Mouse (Mus musculus) MEL (cell line): ENCODE data around the gene Pelp1. TPM values are rescaled to one million over a fixed set of nuclear protein-coding genes. Genes with fewer than 3 reads are reported as not detected.
"Not testable (repeated sequence)": the region's sequence is repeated elsewhere in the genome, so short reads cannot be mapped to it uniquely, and the experiment has no call there.

ENCODE experiments used
- DNase-seq: peaks from one replicate; pipeline ENCODE4 v3.0.0; 2011; ENCODE audit warnings: low read depth, low spot score
- H3K27ac ChIP-seq: 2 replicates; pipeline ENCODE4 v1.5.1; 2012; ENCODE audit warnings: low read depth, mild to moderate bottlenecking, control low read depth, low read length, moderate library complexity; ENCODE audit not compliant: control insufficient read depth
- H3K27me3 ChIP-seq, 2 experiments: fragments of 150-350 bp in 1 of 2; sonication (generic) in 1 of 2; 2 replicates each; pipeline ENCODE4 v1.6.1; 2012; ENCODE audit warnings: low read length in 2 of 2, mild to moderate bottlenecking in 2 of 2, improper control_type of control experiment in 1 of 2, moderate library complexity in 1 of 2; ENCODE audit not compliant: insufficient read depth in 2 of 2, control insufficient read depth in 1 of 2
- H3K36me3 ChIP-seq, 2 experiments: 2 replicates each; pipeline ENCODE4 v1.6.1; 2012 to 2014; ENCODE audit warnings: low read length in 2 of 2, improper control_type of control experiment in 1 of 2, inconsistent platforms in 1 of 2, mild to moderate bottlenecking in 1 of 2; ENCODE audit not compliant: insufficient read depth in 2 of 2, control insufficient read depth in 1 of 2
- H3K4me1 ChIP-seq, 2 experiments: fragments of 150-350 bp in 1 of 2; sonication (generic) in 1 of 2; 2 replicates each; pipeline ENCODE4 v1.6.1; 2012; ENCODE audit warnings: low read length in 2 of 2, improper control_type of control experiment in 1 of 2, mild to moderate bottlenecking in 1 of 2; ENCODE audit not compliant: insufficient read depth in 2 of 2, control insufficient read depth in 1 of 2
- H3K4me3 ChIP-seq, 2 experiments: fragments of 150-350 bp in 1 of 2; sonication (generic) in 1 of 2; 2 replicates each; pipeline ENCODE4 v1.5.1; 2012; ENCODE audit warnings: low read depth in 2 of 2, low read length in 2 of 2, mild to moderate bottlenecking in 2 of 2, moderate library complexity in 2 of 2, control low read depth in 1 of 2, improper control_type of control experiment in 1 of 2; ENCODE audit not compliant: control insufficient read depth in 1 of 2, insufficient read depth in 1 of 2
- H3K79me2 ChIP-seq: 2 replicates; pipeline ENCODE4 v1.6.1; 2012; ENCODE audit warnings: mild to moderate bottlenecking, low read length, moderate library complexity; ENCODE audit not compliant: control insufficient read depth, poor library complexity, insufficient read depth
- H3K9ac ChIP-seq: 2 replicates; pipeline ENCODE4 v1.6.1; 2012; ENCODE audit warnings: low read depth, mild to moderate bottlenecking, control low read depth, low read length, moderate library complexity; ENCODE audit not compliant: control insufficient read depth, poor library complexity, severe bottlenecking
- H3K9me3 ChIP-seq: fragments of 150-350 bp; sonication (generic); replicated peaks from 2 replicates; pipeline ENCODE4 v1.6.1; 2012; ENCODE audit warnings: mild to moderate bottlenecking, low read length, improper control_type of control experiment, moderate library complexity; ENCODE audit not compliant: insufficient read depth
- ETS1 ChIP-seq: IDR thresholded peaks from 2 replicates; pipeline ENCODE4 v1.6.1; 2012; ENCODE audit warnings: low read depth, mild to moderate bottlenecking, inconsistent platforms, low read length, improper control_type of control experiment, moderate library complexity
- GABPA ChIP-seq: IDR thresholded peaks from 2 replicates; pipeline ENCODE4 v1.6.1; 2012; ENCODE audit warnings: low read depth, mild to moderate bottlenecking, inconsistent platforms, low read length, improper control_type of control experiment, moderate library complexity
- GATA1 ChIP-seq: IDR thresholded peaks from 2 replicates; pipeline ENCODE4 v1.6.1; 2011; ENCODE audit warnings: low read depth, low read length, improper control_type of control experiment
- HCFC1 ChIP-seq: IDR thresholded peaks from 2 replicates; pipeline ENCODE4 v1.6.1; 2012; ENCODE audit warnings: low read depth, mild to moderate bottlenecking, inconsistent platforms, low read length, improper control_type of control experiment, moderate library complexity
- MAFK ChIP-seq: IDR thresholded peaks from 2 replicates; pipeline ENCODE4 v1.6.1; 2011; ENCODE audit warnings: low read depth, mild to moderate bottlenecking, low read length, improper control_type of control experiment, borderline replicate concordance
- MAX ChIP-seq: IDR thresholded peaks from 2 replicates; pipeline ENCODE4 v1.6.1; 2011; ENCODE audit warnings: low read length, improper control_type of control experiment
- MEF2A ChIP-seq: IDR thresholded peaks from 2 replicates; pipeline ENCODE4 v1.6.1; 2014; ENCODE audit warnings: low read depth, mild to moderate bottlenecking, inconsistent platforms, low read length, improper control_type of control experiment; ENCODE audit not compliant: poor library complexity, insufficient replicate concordance, severe bottlenecking; ENCODE audit errors: extremely low read depth
- POLR2A ChIP-seq, 2 experiments: IDR thresholded peaks; 2 replicates each; pipeline ENCODE4 v1.6.1; 2011 to 2012; ENCODE audit warnings: low read length in 2 of 2, mild to moderate bottlenecking in 2 of 2, control low read depth in 1 of 2, improper control_type of control experiment in 1 of 2, low read depth in 1 of 2, moderate library complexity in 1 of 2; ENCODE audit not compliant: control insufficient read depth in 1 of 2, insufficient read depth in 1 of 2, poor library complexity in 1 of 2
- RAD21 ChIP-seq: IDR thresholded peaks from 2 replicates; pipeline ENCODE4 v1.6.1; 2011; ENCODE audit warnings: mild to moderate bottlenecking, low read depth, low read length, improper control_type of control experiment
- RCOR1 ChIP-seq: IDR thresholded peaks from 2 replicates; pipeline ENCODE4 v1.6.1; 2012; ENCODE audit warnings: low read depth, mild to moderate bottlenecking, inconsistent platforms, low read length, improper control_type of control experiment
- TAL1 ChIP-seq: IDR thresholded peaks from 2 replicates; pipeline ENCODE4 v1.6.1; 2012; ENCODE audit warnings: mild to moderate bottlenecking, inconsistent platforms, low read length, moderate library complexity, mixed read lengths
- USF1 ChIP-seq: IDR thresholded peaks from 2 replicates; pipeline ENCODE4 v1.6.1; 2014; ENCODE audit warnings: low read depth, mild to moderate bottlenecking, inconsistent platforms, low read length, improper control_type of control experiment, moderate library complexity
- ZNF384 ChIP-seq: IDR thresholded peaks from 2 replicates; pipeline ENCODE4 v1.6.1; 2012; ENCODE audit warnings: low read depth, mild to moderate bottlenecking, inconsistent platforms, low read length, improper control_type of control experiment
- polyA plus RNA-seq, 2 experiments: library from polyadenylated mRNA; stranded (reverse) in 1 of 2; unstranded in 1 of 2; fragments of >175 nt in 1 of 2; fragments of >200 nt in 1 of 2; gene quantifications; 2 replicates each; pipeline versions ENCODE4 v1.2.1 to v1.2.4; 2012; ENCODE audit warnings: low replicate concordance in 2 of 2, low read depth in 1 of 2; ENCODE audit not compliant: insufficient read length in 2 of 2, insufficient read depth in 1 of 2, missing spikeins in 1 of 2
- total RNA-seq: library from RNA; depleted of rRNA; stranded (reverse); fragments of 300-350 nt; gene quantifications from 2 replicates; pipeline ENCODE4 v1.2.3, GENCODE M21; 2012

The Pelp1 gene
- total and polyA plus RNA-seq, 3 experiments = 50.6 to 70.1 TPM; not detected in 1

GRCm38 (mm10) chr11:70374302-70374701, 35.5 kb downstream of the Pelp1 start (continued):
- TF ChIP-seq MAX (0 out of 2 replicates have a peak, but pooled peaks have one; percentile 44), MAFK (no peak), RAD21 (peak; percentile 31), USF1 (no peak), HCFC1 (peak; percentile 36; the same call in 1 of the 2 replicates), GATA1 (0 out of 2 replicates have a peak, but pooled peaks have one; percentile 2), ETS1 (no peak; the same call in 1 of the 2 replicates)

DNA sequence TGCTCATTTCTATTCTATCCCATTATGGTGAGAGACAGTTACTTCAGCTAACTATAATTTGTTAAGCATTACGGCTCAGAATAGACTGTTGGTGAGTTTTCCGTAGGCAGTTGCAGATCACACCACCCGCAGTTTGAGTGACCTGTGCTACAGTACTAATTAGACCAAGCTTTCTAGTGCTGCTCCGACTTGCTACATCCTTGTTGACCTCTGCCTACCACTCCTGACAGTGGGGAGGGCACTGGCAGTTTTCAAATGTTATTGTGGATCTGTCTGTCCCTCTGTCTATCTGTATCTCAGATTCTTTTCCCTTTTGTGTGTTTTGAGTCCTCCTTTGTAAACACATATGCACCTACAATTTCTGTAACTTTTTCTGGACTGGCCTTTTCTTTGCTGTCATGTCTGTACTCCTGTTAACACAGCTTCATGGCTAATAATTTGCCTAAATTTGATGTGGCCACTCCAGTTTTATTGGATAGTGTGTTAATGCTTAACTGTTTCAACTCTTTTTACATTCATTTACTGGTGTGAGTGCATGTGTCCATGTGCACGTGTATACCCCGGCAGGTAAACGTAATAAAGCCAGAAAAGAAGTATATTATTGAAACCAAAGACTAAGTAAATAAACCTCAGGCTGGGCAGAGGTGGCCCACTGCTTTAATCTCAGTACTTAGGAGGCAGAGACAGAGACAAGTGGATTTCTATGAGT, 36.8 kb downstream of the Pelp1 start:
- Histone ChIP-seq H3K27me3 (peaks cover 0 to 4% of the 10 kb centered on the region in 2 experiments; a peak in 2 of 4 replicates), H3K36me3 (peaks cover 0 to 15% of the 10 kb centered on the region in 2 experiments; a peak in 2 of 4 replicates), H3K4me1 (peaks cover 5 to 16% of the 10 kb centered on the region in 2 experiments), H3K9ac (no peak overlapping the region), H3K79me2 (no peaks in the 10 kb centered on the region), H3K4me3 (no peak overlapping the region), H3K27ac (no peak overlapping the region), H3K9me3 (no peaks in the 10 kb centered on the region)
- DNase-seq = no peak
- TF ChIP-seq TAL1 (no peak), GABPA (no peak), HCFC1 (no peak), MEF2A (no peak), ZNF384 (no peak), POLR2A (IDR thresholded peaks at IDR 0.05; ENCODE audit: control insufficient read depth in 1 of 2, insufficient read depth in 1 of 2, low read depth in 1 of 2, low read length in 2 of 2, poor library complexity in 1 of 2) (no peak)
- TF ChIP-seq, all 39 proteins: peak for 0

DNA sequence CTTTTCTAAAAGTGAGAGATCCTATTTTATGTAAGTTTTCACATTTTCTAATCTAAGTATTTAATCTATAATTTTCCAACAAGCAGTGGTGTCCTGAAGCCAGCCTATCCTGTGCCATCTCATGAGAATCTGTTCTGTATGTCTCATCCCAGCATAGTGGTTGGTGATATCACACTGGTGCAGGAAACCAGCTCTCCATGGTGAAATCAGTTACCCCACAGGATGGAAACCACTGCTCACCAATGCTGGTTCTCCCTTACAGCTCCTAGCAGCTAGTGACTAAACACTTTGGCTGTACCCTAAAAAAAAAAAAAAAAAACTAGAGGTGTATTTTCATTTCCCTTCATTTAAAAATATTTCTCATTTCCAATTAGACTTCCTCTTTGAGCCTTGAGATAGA, 37.4 kb downstream of the Pelp1 start:
- 0 out of 2 replicates have a peak, but pooled peaks have one; percentile 17 for TF ChIP-seq RCOR1
- TF ChIP-seq MAFK = no peak
- Histone ChIP-seq H3K4me3 (no peak overlapping the region), H3K27me3 (peaks cover 0 to 4% of the 10 kb centered on the region in 2 experiments; a peak in 2 of 4 replicates), H3K9me3 (no peaks in the 10 kb centered on the region), H3K9ac (no peak overlapping the region), H3K4me1 (peaks cover 5 to 16% of the 10 kb centered on the region in 2 experiments), H3K27ac (no peak overlapping the region), H3K79me2 (no peaks in the 10 kb centered on the region), H3K36me3 (peaks cover 0 to 15% of the 10 kb centered on the region in 2 experiments; a peak in 2 of 4 replicates)
- no peak for DNase-seq

DNA sequence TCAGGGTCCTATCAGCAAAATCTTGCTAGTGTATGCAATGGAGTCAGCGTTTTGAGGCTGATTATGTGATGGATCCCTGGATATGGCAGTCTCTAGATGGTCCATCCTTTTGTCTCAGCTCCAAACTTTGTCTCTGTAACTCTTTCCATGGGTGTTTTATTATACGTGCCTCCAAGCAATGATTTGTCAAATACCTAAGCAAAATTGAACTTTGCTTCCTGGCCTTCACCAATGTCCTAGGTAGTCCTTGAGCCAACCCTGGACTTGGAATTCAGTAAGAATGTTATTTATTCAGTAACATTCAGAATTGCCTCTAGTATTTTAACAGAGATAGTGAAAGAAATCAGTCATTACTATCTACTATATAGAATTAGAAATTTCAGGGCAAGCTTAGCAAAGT, 41.2 kb downstream of the Pelp1 start:
- H3K9ac ChIP-seq, H3K36me3 ChIP-seq, H3K27me3 ChIP-seq, H3K79me2 ChIP-seq, H3K27ac ChIP-seq, H3K9me3 ChIP-seq, DNase-seq, H3K4me1 ChIP-seq, H3K4me3 ChIP-seq: not testable (repeated sequence)

DNA sequence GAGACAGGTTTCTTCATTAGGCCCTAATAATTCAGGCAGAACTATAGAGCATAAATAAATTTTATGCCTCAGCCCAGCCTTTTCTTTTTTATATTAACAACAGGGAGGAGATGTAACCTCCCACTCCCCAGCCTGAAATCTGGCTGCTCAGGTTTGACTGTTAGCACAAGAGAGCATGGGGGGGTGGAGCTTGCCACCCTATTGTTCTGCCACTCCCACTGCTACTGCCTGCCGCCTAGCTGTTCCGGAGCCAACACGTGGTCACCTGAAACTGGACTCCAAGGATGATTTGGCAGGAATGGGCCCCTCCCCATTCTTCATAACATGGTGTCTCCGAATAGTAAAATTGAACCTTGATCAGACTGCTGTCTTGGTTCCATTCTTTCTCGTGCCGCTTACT, 42.1 kb downstream of the Pelp1 start:
- H3K79me2 ChIP-seq, DNase-seq: not testable (repeated sequence)

More for the DNA sequence above, 42.1 kb downstream of the Pelp1 start:
- not testable (repeated sequence) for H3K36me3 ChIP-seq, H3K9ac ChIP-seq, H3K27ac ChIP-seq, H3K9me3 ChIP-seq, H3K4me1 ChIP-seq, H3K27me3 ChIP-seq, H3K4me3 ChIP-seq
